ENCODE assay signal across 11 mouse cellular contexts in genomic region chr5:140612191-140612590, GRCm38 (mm10). TPM values are rescaled to one million over a fixed set of nuclear protein-coding genes. Genes with fewer than 3 reads are reported as not detected.
DNase-seq lines count a peak whose midpoint lies in the region; ATAC-seq and TF ChIP-seq lines count a peak whose summit lies in the region.
"Had no signal": no experiment of that assay in that cellular context is flagged by ENCODE, and none has a peak within 500 bp of the region (broad histone marks: within the 10 kb centered on the region; RNA-seq: fewer than 3 reads in every experiment).

No protein-coding gene starts in this region.

- no peak for ATAC-seq in neural tube, embryonic 11.5 days (ENCODE audit: insufficient read depth, low FRiP score, low TSS enrichment)
- ATAC-seq in limb, embryonic 14.5 days (ENCODE audit: low FRiP score, low read depth): no peak

- no peaks in the 10 kb centered on the region for H3K9me3 ChIP-seq in neural tube, embryonic 11.5 days (ENCODE audit: control insufficient read depth, low read length)
- no peaks in the 10 kb centered on the region for H3K9me3 ChIP-seq in limb, embryonic 14.5 days (ENCODE audit: control insufficient read depth, low read length)

- peak overlapping the region; percentile 83 for H3K4me3 ChIP-seq in gastrocnemius, adult 2 months
- peak overlapping the region; percentile 68 for H3K4me3 ChIP-seq in neural tube, embryonic 11.5 days (ENCODE audit: low read depth, low read length)
- no peak overlapping the region for H3K4me3 ChIP-seq in limb, embryonic 14.5 days (replicated peaks; ENCODE audit: low read length)

- H3K27me3 ChIP-seq in neural tube, embryonic 11.5 days (ENCODE audit: control insufficient read depth, insufficient read depth, low read length): no peaks in the 10 kb centered on the region
- peaks cover 36% of the 10 kb centered on the region for H3K27me3 ChIP-seq in limb, embryonic 14.5 days (ENCODE audit: control insufficient read depth, insufficient read depth, low read length)

- peaks cover 2% of the 10 kb centered on the region for H3K36me3 ChIP-seq in neural tube, embryonic 11.5 days (ENCODE audit: control insufficient read depth, insufficient read depth, low read length)
- H3K36me3 ChIP-seq in limb, embryonic 14.5 days (ENCODE audit: control insufficient read depth, insufficient read depth, low read length): peaks cover 15% of the 10 kb centered on the region

- H3K27ac ChIP-seq in gastrocnemius, adult 2 months: peak overlapping the region; percentile 82; the same call in 1 of the 2 replicates
- peak overlapping the region; percentile 98 for H3K27ac ChIP-seq in neural tube, embryonic 11.5 days (ENCODE audit: low read depth, low read length)
- H3K27ac ChIP-seq in limb, embryonic 14.5 days (replicated peaks; ENCODE audit: low read depth, low read length): no peak overlapping the region

- 35% methylated on average over 18 of the region's 18 CpGs for WGBS in neural tube, embryonic 11.5 days
- WGBS in limb, embryonic 14.5 days: 70% methylated on average over 16 of the region's 18 CpGs

- TF ChIP-seq CTCF in gastrocnemius, adult 2 months (IDR thresholded peaks at IDR 0.05): no peak

- H3K4me2 ChIP-seq in neural tube, embryonic 11.5 days (ENCODE audit: low read depth): peak overlapping the region; percentile 81
- peak overlapping the region; percentile 91 for H3K4me2 ChIP-seq in limb, embryonic 14.5 days (replicated peaks; ENCODE audit: low read depth, low read length, severe bottlenecking)

- no peak for DNase-seq in gastrocnemius, adult 2 months
- no peak for DNase-seq in gastrocnemius, adult 8-10 months (ENCODE audit: low spot score in 2 of 2)
- no peak for DNase-seq in neural tube, embryonic 11.5 days (ENCODE audit: low spot score)
- no peak for DNase-seq in neural tube, embryonic 10.5 days (ENCODE audit: extremely low spot score, low spot score)
- no peak for DNase-seq in limb, embryonic 14.5 days (ENCODE audit: low spot score)
- DNase-seq in adrenal gland, adult 2 months: no peak
- DNase-seq in thymus, postnatal 36 days: no peak
- DNase-seq in urinary bladder, postnatal 14 days (ENCODE audit: low spot score): no peak
- DNase-seq: cerebellum, adult 9-11 months; layer of hippocampus, postnatal 36 days had no signal

- no peak for TF ChIP-seq POLR2A in limb, embryonic 14.5 days (IDR thresholded peaks at IDR 0.05; ENCODE audit: borderline replicate concordance, extremely low read depth, insufficient read depth, insufficient read length)

- peak overlapping the region; percentile 85 for H3K9ac ChIP-seq in neural tube, embryonic 11.5 days (ENCODE audit: low read length)
- 0 out of 2 replicates have a peak overlapping the region, but pooled peaks have one; percentile 21 for H3K9ac ChIP-seq in limb, embryonic 14.5 days (ENCODE audit: low read depth, low read length, severe bottlenecking)

- peaks cover 33% of the 10 kb centered on the region for H3K4me1 ChIP-seq in neural tube, embryonic 11.5 days (ENCODE audit: control insufficient read depth, insufficient read depth, low read length)
- peaks cover 38% of the 10 kb centered on the region for H3K4me1 ChIP-seq in limb, embryonic 14.5 days (ENCODE audit: control insufficient read depth, insufficient read depth, low read length)

- intact Hi-C loops in gastrocnemius, adult 2 months (cut with DNase I): no loop called here

RNA-seq across cellular contexts. Expression of gene Lfng, which starts 5.1 kb away (rescaled TPM):
- 1 to 10 TPM; 3.2 to 6.1 TPM for total RNA-seq in gastrocnemius, adult 2 months (2021)
- 1 to 10 TPM; 2.0 to 2.9 (median 2.4) TPM for total RNA-seq in gastrocnemius, adult 8-10 months (2022)
- 35.4 and 37.5 TPM in 2 replicates for polyA plus RNA-seq in neural tube, embryonic 11.5 days (2014; fragmentation: Nextera tagmentation; extraction: Ambion mirVana)
- 38.9 and 48.2 TPM in 2 replicates for polyA plus RNA-seq in limb, embryonic 14.5 days (2012; rRNA removed)
- 19.2 and 21.4 TPM in 2 replicates for polyA plus RNA-seq in limb, embryonic 14.5 days (2014; fragmentation: Nextera tagmentation; extraction: Ambion mirVana)
- 10 to 100 TPM in 1 of 2 experiments, 1 to 10 TPM in 1; 9.5 to 14.5 TPM for total RNA-seq in adrenal gland, adult 2 months (2021)
- 59.0 and 60.2 TPM in 2 replicates for polyA plus RNA-seq in adrenal gland, adult 2 months (2012; rRNA removed)

RNA-seq across cellular contexts. Expression of gene Ttyh3, which starts 36.6 kb away (rescaled TPM):
- total RNA-seq in gastrocnemius, adult 2 months (2021): 1 to 10 TPM; 4.0 to 4.4 TPM
- 1 to 10 TPM; 2.6 to 5.2 (median 3.4) TPM for total RNA-seq in gastrocnemius, adult 8-10 months (2022)
- polyA plus RNA-seq in neural tube, embryonic 11.5 days (2014; fragmentation: Nextera tagmentation; extraction: Ambion mirVana): 61.0 and 65.0 TPM in 2 replicates
- polyA plus RNA-seq in limb, embryonic 14.5 days (2012; rRNA removed): 118 and 180 TPM in 2 replicates
- 57.5 and 66.3 TPM in 2 replicates for polyA plus RNA-seq in limb, embryonic 14.5 days (2014; fragmentation: Nextera tagmentation; extraction: Ambion mirVana)
- 10 to 100 TPM; 48.6 to 95.9 TPM for total RNA-seq in adrenal gland, adult 2 months (2021)
- 185 and 217 TPM in 2 replicates for polyA plus RNA-seq in adrenal gland, adult 2 months (2012; rRNA removed)

RNA-seq across cellular contexts. Expression of gene Grifin, which starts 47.3 kb away (rescaled TPM):
- total RNA-seq in gastrocnemius, adult 2 months (2021): not detected
- total RNA-seq in gastrocnemius, adult 8-10 months (2022): not detected
- not detected in 2 replicates for polyA plus RNA-seq in neural tube, embryonic 11.5 days (2014; fragmentation: Nextera tagmentation; extraction: Ambion mirVana)
- 0.18 and 0.19 TPM in 2 replicates for polyA plus RNA-seq in limb, embryonic 14.5 days (2012; rRNA removed)
- not detected in 2 replicates for polyA plus RNA-seq in limb, embryonic 14.5 days (2014; fragmentation: Nextera tagmentation; extraction: Ambion mirVana)
- not detected for total RNA-seq in adrenal gland, adult 2 months (2021)
- not detected in 2 replicates for polyA plus RNA-seq in adrenal gland, adult 2 months (2012; rRNA removed)
- total RNA-seq: gastrocnemius, postnatal 4 days had no signal

Comparison
In these comparisons a context has a peak if more than half of its experiments do, and no peak if none do; other contexts are left out.
1. RNA of gene Ttyh3, which starts 36.6 kb away (total RNA-seq): 48.6 to 95.9 TPM in adrenal gland, adult 2 months; 4.0 to 4.4 TPM in gastrocnemius, adult 2 months and 2.6 to 5.2 TPM in gastrocnemius, adult 8-10 months; every median in the first group is over 4 times any median in the second.